10 mouse cellular contexts compared by ENCODE assay signal in the genomic region with DNA sequence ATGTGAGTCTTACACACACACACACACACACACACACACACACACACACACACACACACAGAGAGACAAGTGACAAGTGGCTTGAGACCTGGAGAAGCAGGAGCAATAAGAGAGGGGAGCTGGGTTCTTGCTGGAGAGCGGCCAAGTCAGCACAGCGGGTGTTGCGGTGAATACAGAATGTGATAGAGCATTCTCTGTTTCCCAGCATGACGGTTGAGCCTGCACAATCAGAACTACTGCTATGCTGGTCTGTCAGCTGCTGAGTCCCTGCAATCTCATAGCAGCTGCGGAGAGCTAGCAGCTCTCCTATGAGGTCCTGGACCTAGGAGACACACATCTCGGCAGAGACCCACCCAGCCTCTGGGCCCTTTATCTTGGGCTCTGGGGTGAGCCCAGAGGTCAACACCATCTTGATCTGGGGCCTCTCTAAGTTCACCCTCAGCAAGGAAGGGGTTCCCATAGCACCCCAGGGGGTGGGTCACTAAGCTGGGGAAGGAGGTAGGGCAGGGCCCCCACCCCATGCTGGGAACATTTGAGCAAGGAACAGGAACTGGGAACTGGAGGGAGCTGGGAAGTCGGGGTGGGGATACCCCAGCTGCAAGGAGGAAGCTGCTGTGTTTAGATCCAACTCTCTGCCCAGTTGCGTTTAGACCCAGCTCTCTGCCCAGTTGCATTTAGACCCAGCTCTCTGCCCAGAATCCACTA. TPM values are rescaled to one million over a fixed set of nuclear protein-coding genes. Genes with fewer than 3 reads are reported as not detected.
DNase-seq lines count a peak whose midpoint lies in the region; ATAC-seq and TF ChIP-seq lines count a peak whose summit lies in the region.
"Had no signal": no experiment of that assay in that cellular context is flagged by ENCODE, and none has a peak within 500 bp of the region (broad histone marks: within the 10 kb centered on the region; RNA-seq: fewer than 3 reads in every experiment).

No protein-coding gene starts in this region.

- no peak overlapping the region for H3K27ac ChIP-seq in MEL (ENCODE audit: control insufficient read depth, low read depth, low read length)
- peak overlapping the region; percentile 94 for H3K27ac ChIP-seq in forebrain, embryonic 13.5 days
- no peak overlapping the region for H3K27ac ChIP-seq in midbrain, embryonic 11.5 days (ENCODE audit: low read depth, low read length)
- H3K27ac ChIP-seq in heart, embryonic 10.5 days, result no peak overlapping the region
- H3K27ac ChIP-seq: heart, embryonic 15.5 days had no signal

- H3K36me3 ChIP-seq in MEL (ENCODE audit: control insufficient read depth in 1 of 2, insufficient read depth in 2 of 2, low read length in 2 of 2), result no peaks in the 10 kb centered on the region
- H3K36me3 ChIP-seq in forebrain, embryonic 13.5 days (ENCODE audit: poor library complexity, severe bottlenecking), result no peaks in the 10 kb centered on the region
- no peaks in the 10 kb centered on the region for H3K36me3 ChIP-seq in midbrain, embryonic 11.5 days (ENCODE audit: control insufficient read depth, insufficient read depth, low read length)
- H3K36me3 ChIP-seq in heart, embryonic 10.5 days, result no peaks in the 10 kb centered on the region
- H3K36me3 ChIP-seq: heart, embryonic 15.5 days had no signal

- H3K4me1 ChIP-seq in MEL (ENCODE audit: control insufficient read depth in 1 of 2, insufficient read depth in 2 of 2, low read length in 2 of 2), result no peaks in the 10 kb centered on the region
- peaks cover 41% of the 10 kb centered on the region for H3K4me1 ChIP-seq in forebrain, embryonic 13.5 days
- H3K4me1 ChIP-seq in midbrain, embryonic 11.5 days (ENCODE audit: control insufficient read depth, insufficient read depth, low read length), result peaks cover 2% of the 10 kb centered on the region; the same call in 1 of the 2 replicates
- H3K4me1 ChIP-seq in heart, embryonic 10.5 days, result peaks cover 13% of the 10 kb centered on the region

- WGBS in forebrain, embryonic 13.5 days, result 18% methylated on average over 8 of the region's 8 CpGs
- WGBS in midbrain, embryonic 11.5 days, result 35% methylated on average over 8 of the region's 8 CpGs
- WGBS in heart, embryonic 10.5 days, result 30% methylated on average over 8 of the region's 8 CpGs

- TF ChIP-seq POLR2A in MEL (IDR thresholded peaks at IDR 0.05; ENCODE audit: control insufficient read depth in 1 of 2, insufficient read depth in 1 of 2, low read depth in 1 of 2, low read length in 2 of 2, poor library complexity in 1 of 2), result no peak

- H3K4me3 ChIP-seq in MEL (ENCODE audit: control insufficient read depth in 1 of 2, insufficient read depth in 1 of 2, low read depth in 2 of 2, low read length in 2 of 2), result no peak overlapping the region
- no peak overlapping the region for H3K4me3 ChIP-seq in forebrain, embryonic 13.5 days
- H3K4me3 ChIP-seq in midbrain, embryonic 11.5 days (ENCODE audit: low read depth, low read length), result no peak overlapping the region
- H3K4me3 ChIP-seq in heart, embryonic 10.5 days, result no peak overlapping the region
- H3K4me3 ChIP-seq: heart, embryonic 15.5 days had no signal

- TF ChIP-seq EP300 in MEL (IDR thresholded peaks at IDR 0.05; ENCODE audit: low read depth in 1 of 2, low read length in 2 of 2), result no peak

- no peaks in the 10 kb centered on the region for H3K9me3 ChIP-seq in MEL (replicated peaks; ENCODE audit: insufficient read depth, low read length)
- no peaks in the 10 kb centered on the region for H3K9me3 ChIP-seq in forebrain, embryonic 13.5 days (replicated peaks)
- H3K9me3 ChIP-seq in midbrain, embryonic 11.5 days (ENCODE audit: control insufficient read depth, low read length), result no peaks in the 10 kb centered on the region
- H3K9me3 ChIP-seq in heart, embryonic 10.5 days, result no peaks in the 10 kb centered on the region
- H3K9me3 ChIP-seq: heart, embryonic 15.5 days had no signal

- TF ChIP-seq RAD21 in MEL (IDR thresholded peaks at IDR 0.05; ENCODE audit: low read depth, low read length), result no peak

- H3K4me2 ChIP-seq in forebrain, embryonic 13.5 days, result peak overlapping the region; percentile 29
- no peak overlapping the region for H3K4me2 ChIP-seq in midbrain, embryonic 11.5 days
- H3K4me2 ChIP-seq: heart, embryonic 15.5 days had no signal

- peak; percentile 65 to 69 for DNase-seq in frontal cortex, postnatal 10 days (ENCODE audit: low spot score in 2 of 2)
- DNase-seq in frontal cortex, postnatal 36 days (ENCODE audit: low spot score in 2 of 2), result no peak
- DNase-seq in MEL (ENCODE audit: low read depth, low spot score), result peak; percentile 54
- peak; percentile 82 for DNase-seq in midbrain, embryonic 11.5 days (ENCODE audit: low spot score, missing footprints)
- no peak for DNase-seq in heart, embryonic 10.5 days (ENCODE audit: low spot score)
- DNase-seq in spleen, postnatal 4 days (ENCODE audit: low spot score in 2 of 2), result no peak
- DNase-seq in urinary bladder, postnatal 14 days (ENCODE audit: low spot score), result no peak
- DNase-seq: liver had no signal

- no peaks in the 10 kb centered on the region for H3K79me2 ChIP-seq in MEL (ENCODE audit: control insufficient read depth, insufficient read depth, low read length, poor library complexity)

- ATAC-seq in forebrain, embryonic 13.5 days, result peak; percentile 75
- no peak for ATAC-seq in midbrain, embryonic 11.5 days (ENCODE audit: low FRiP score)

- TF ChIP-seq CTCF in MEL (IDR thresholded peaks at IDR 0.05 in 2 of 3, conservative IDR thresholded peaks at IDR 0.05 in 1 of 3; ENCODE audit: control insufficient read depth in 1 of 3, insufficient read depth in 1 of 3, low read depth in 2 of 3, low read length in 3 of 3, poor library complexity in 1 of 3, severe bottlenecking in 1 of 3), result no peak

- peaks cover 0 to 2% of the 10 kb centered on the region in 2 experiments; a peak in 2 of 4 replicates for H3K27me3 ChIP-seq in MEL (ENCODE audit: control insufficient read depth in 1 of 2, insufficient read depth in 2 of 2, low read length in 2 of 2)
- peaks cover 6% of the 10 kb centered on the region; the same call in 1 of the 2 replicates for H3K27me3 ChIP-seq in forebrain, embryonic 13.5 days
- no peaks in the 10 kb centered on the region for H3K27me3 ChIP-seq in midbrain, embryonic 11.5 days (ENCODE audit: control insufficient read depth, insufficient read depth, low read length)
- H3K27me3 ChIP-seq in heart, embryonic 10.5 days (ENCODE audit: insufficient read depth, poor library complexity, severe bottlenecking), result peaks cover 63% of the 10 kb centered on the region

- no peak overlapping the region for H3K9ac ChIP-seq in MEL (ENCODE audit: control insufficient read depth, low read depth, low read length, poor library complexity, severe bottlenecking)
- peak overlapping the region; percentile 37 for H3K9ac ChIP-seq in forebrain, embryonic 13.5 days
- H3K9ac ChIP-seq in midbrain, embryonic 11.5 days (ENCODE audit: low read length), result no peak overlapping the region
- H3K9ac ChIP-seq: heart, embryonic 15.5 days had no signal

TF ChIP-seq in MEL, 35 proteins besides CTCF, POLR2A, EP300 and RAD21:
- TF ChIP-seq NELFE (IDR thresholded peaks at IDR 0.05; ENCODE audit: low read depth, low read length), result no peak
- no peak for TF ChIP-seq NRF1 (IDR thresholded peaks at IDR 0.05; ENCODE audit: insufficient read depth, low read depth, low read length, poor library complexity, severe bottlenecking)
- TF ChIP-seq SIN3A (IDR thresholded peaks at IDR 0.05; ENCODE audit: low read length), result no peak
- TF ChIP-seq MAX (IDR thresholded peaks at IDR 0.05; ENCODE audit: low read length), result no peak
- TF ChIP-seq CHD2 (IDR thresholded peaks at IDR 0.05; ENCODE audit: low read length), result no peak
- no peak for TF ChIP-seq SMC3 (IDR thresholded peaks at IDR 0.05; ENCODE audit: low read depth, low read length)
- TF ChIP-seq POLR2AphosphoS2 (IDR thresholded peaks at IDR 0.05; ENCODE audit: low read length), result no peak
- no peak for TF ChIP-seq MEF2A (IDR thresholded peaks at IDR 0.05; ENCODE audit: extremely low read depth, insufficient replicate concordance, low read depth, low read length, poor library complexity, severe bottlenecking)
- no peak for TF ChIP-seq ZMIZ1 (IDR thresholded peaks at IDR 0.05; ENCODE audit: low read depth, low read length)
- TF ChIP-seq BHLHE40 (IDR thresholded peaks at IDR 0.05; ENCODE audit: borderline replicate concordance, low read depth, low read length), result no peak
- TF ChIP-seq KAT2A (conservative IDR thresholded peaks at IDR 0.05; ENCODE audit: low read depth, low read length), result no peak
- no peak for TF ChIP-seq JUND (IDR thresholded peaks at IDR 0.05; ENCODE audit: low read depth, low read length)
- no peak for TF ChIP-seq E2F4 (IDR thresholded peaks at IDR 0.05; ENCODE audit: borderline replicate concordance, low read depth, low read length)
- TF ChIP-seq POLR2AphosphoS5 (IDR thresholded peaks at IDR 0.05; ENCODE audit: borderline replicate concordance, low read depth, low read length), result no peak
- TF ChIP-seq MYB (IDR thresholded peaks at IDR 0.05; ENCODE audit: low read depth, low read length), result no peak
- TF ChIP-seq MAZ (IDR thresholded peaks at IDR 0.05; ENCODE audit: low read depth, low read length), result no peak
- TF ChIP-seq MXI1 (IDR thresholded peaks at IDR 0.05; ENCODE audit: low read depth, low read length), result no peak
- TF ChIP-seq ETS1 (IDR thresholded peaks at IDR 0.05; ENCODE audit: low read depth, low read length), result no peak
- TF ChIP-seq HCFC1 (IDR thresholded peaks at IDR 0.05; ENCODE audit: low read depth, low read length), result no peak
- TF ChIP-seq ZC3H11A (IDR thresholded peaks at IDR 0.05; ENCODE audit: low read depth, low read length), result no peak

RNA-seq across cellular contexts. Expression of a gene that starts 7.9 kb away (rescaled TPM):
- 9.7 and 10.4 TPM in 2 replicates for total RNA-seq in MEL (2012; rRNA removed)
- 10 to 100 TPM in 1 of 2 experiments, not detected in 1; 18.0 TPM for polyA plus RNA-seq in MEL (2012; ENCODE audit: insufficient read depth in 1 of 2, insufficient read length in 2 of 2, low read depth in 1 of 2, low replicate concordance in 2 of 2, missing spikeins in 1 of 2)
- polyA plus RNA-seq in forebrain, embryonic 13.5 days (2015; fragmentation: Nextera tagmentation; extraction: Ambion mirVana), result 148 and 160 TPM in 2 replicates
- polyA plus RNA-seq in midbrain, embryonic 11.5 days (2014; fragmentation: Nextera tagmentation; extraction: Ambion mirVana), result 138 and 148 TPM in 2 replicates
- polyA plus RNA-seq in heart, embryonic 10.5 days (2016; fragmentation: Nextera tagmentation; extraction: Ambion mirVana), result 49.0 and 60.4 TPM in 2 replicates

RNA-seq across cellular contexts. Expression of a gene that starts 24.3 kb away (rescaled TPM):
- not detected in 2 replicates for total RNA-seq in MEL (2012; rRNA removed)
- not detected for polyA plus RNA-seq in MEL (2012; ENCODE audit: insufficient read depth in 1 of 2, insufficient read length in 2 of 2, low read depth in 1 of 2, low replicate concordance in 2 of 2, missing spikeins in 1 of 2)
- not detected in 2 replicates for polyA plus RNA-seq in forebrain, embryonic 13.5 days (2015; fragmentation: Nextera tagmentation; extraction: Ambion mirVana)
- polyA plus RNA-seq in midbrain, embryonic 11.5 days (2014; fragmentation: Nextera tagmentation; extraction: Ambion mirVana), result not detected in 2 replicates
- polyA plus RNA-seq in heart, embryonic 10.5 days (2016; fragmentation: Nextera tagmentation; extraction: Ambion mirVana), result 0.30 and 1.3 TPM in 2 replicates

Comparison
In these comparisons a context has a peak if more than half of its experiments do, and no peak if none do; other contexts are left out.
1. DNase-seq: peak in frontal cortex, postnatal 10 days (2 of 2), MEL (single experiment) and midbrain, embryonic 11.5 days (single experiment); none in frontal cortex, postnatal 36 days (0 of 2), heart, embryonic 10.5 days (single experiment), spleen, postnatal 4 days (0 of 2) and urinary bladder, postnatal 14 days (single experiment).